Mouse (Mus musculus) testis, adult 2 months (tissue): ENCODE measurements around the gene Polg2. TPM values are rescaled to one million over a fixed set of nuclear protein-coding genes. Genes with fewer than 3 reads are reported as not detected.
A peak's percentile ranks its signal among the peaks of the same experiment; 100 is the strongest.

Source experiments
- H3K27ac ChIP-seq: fragments of 200-500 bp; 2 replicates; pipeline ENCODE4 v1.5.1; 2012; ENCODE audit warnings: low read depth, low read length; ENCODE audit not compliant: control insufficient read depth, insufficient read depth
- H3K27me3 ChIP-seq: fragments of 200-500 bp; 2 replicates; pipeline ENCODE4 v1.6.1; 2012; ENCODE audit warnings: mild to moderate bottlenecking, low read length, moderate library complexity; ENCODE audit not compliant: control insufficient read depth, insufficient read depth
- H3K36me3 ChIP-seq: fragments of 200-500 bp; 2 replicates; pipeline ENCODE4 v1.6.1; 2012; ENCODE audit warnings: mild to moderate bottlenecking, low read length; ENCODE audit not compliant: control insufficient read depth, insufficient read depth
- H3K4me1 ChIP-seq: fragments of 200-500 bp; 2 replicates; pipeline ENCODE4 v1.6.1; 2012; ENCODE audit warnings: low read length; ENCODE audit not compliant: control insufficient read depth, insufficient read depth
- H3K4me3 ChIP-seq: fragments of 200-500 bp; 2 replicates; pipeline ENCODE4 v1.5.1; 2012; ENCODE audit warnings: low read depth, mild to moderate bottlenecking, low read length, moderate library complexity, mixed read lengths; ENCODE audit not compliant: control insufficient read depth
- CTCF ChIP-seq: fragments of 200-500 bp; IDR thresholded peaks from 2 replicates; pipeline ENCODE4 v1.5.1; 2012; ENCODE audit warnings: low read depth, mild to moderate bottlenecking, inconsistent platforms, low read length, moderate library complexity; ENCODE audit not compliant: control insufficient read depth, insufficient read depth, insufficient replicate concordance
- POLR2A ChIP-seq: fragments of 200-500 bp; IDR thresholded peaks from 2 replicates; pipeline ENCODE4 v1.6.1; 2012; ENCODE audit warnings: low read depth, mild to moderate bottlenecking, inconsistent platforms, low read length, moderate library complexity; ENCODE audit not compliant: control insufficient read depth
- polyA plus RNA-seq: library from polyadenylated mRNA; depleted of rRNA; stranded (reverse); fragments of >200 nt; gene quantifications from 2 replicates; pipeline ENCODE4 v1.2.3, GENCODE M21; 2012; rRNA removed

Polg2 gene
- 2.8 and 3.1 TPM in 2 replicates for polyA plus RNA-seq

GRCm38 (mm10) chr11:106779388-106780088 is at the start of gene Polg2:
Polg2 (minus strand) TSS chr11:106779537.
- Histone ChIP-seq H3K36me3 (peaks cover 4% of the 10 kb centered on the region), H3K27me3 (no peaks in the 10 kb centered on the region), H3K4me1 (peaks cover 4% of the 10 kb centered on the region; the same call in 1 of the 2 replicates), H3K27ac (peak within 1 kb of the TSS; percentile 89), H3K4me3 (peak within 1 kb of the TSS; percentile 91)
- TF ChIP-seq POLR2A (peak; percentile 86), CTCF (no peak)

DNA sequence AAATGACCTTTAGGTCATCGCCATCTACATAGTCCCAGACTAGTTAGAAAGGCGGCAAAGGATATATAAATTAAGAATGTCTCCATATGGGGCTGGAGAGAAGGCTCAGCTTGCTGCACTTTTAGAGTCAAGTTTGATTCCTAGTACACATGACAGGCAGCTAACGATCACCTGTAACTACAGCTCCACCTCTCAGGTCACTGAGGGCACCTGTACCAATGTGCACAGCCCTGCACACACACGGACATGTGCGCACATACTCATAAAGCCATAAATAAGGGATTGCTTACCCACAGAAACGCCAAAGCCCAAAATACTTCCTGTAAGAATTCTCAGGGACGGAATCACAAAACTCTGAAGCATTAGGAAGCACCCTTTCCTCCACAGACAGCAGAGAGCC is 48.7 kb upstream of the Polg2 start:
- Histone ChIP-seq H3K27ac (no peak overlapping the region), H3K36me3 (peaks cover 3% of the 10 kb centered on the region; the same call in 1 of the 2 replicates), H3K4me3 (no peak overlapping the region), H3K27me3 (no peaks in the 10 kb centered on the region), H3K4me1 (no peaks in the 10 kb centered on the region)
- TF ChIP-seq POLR2A (no peak), CTCF (no peak)

- Histone ChIP-seq H3K27ac (no peak overlapping the region), H3K4me3 (no peak overlapping the region), H3K27me3 (no peaks in the 10 kb centered on the region), H3K36me3 (peaks cover 4% of the 10 kb centered on the region), H3K4me1 (no peaks in the 10 kb centered on the region)
- no peak for TF ChIP-seq CTCF
Observed at GRCm38 (mm10) chr11:106824403-106824802, 45.1 kb upstream of the Polg2 start.

DNA sequence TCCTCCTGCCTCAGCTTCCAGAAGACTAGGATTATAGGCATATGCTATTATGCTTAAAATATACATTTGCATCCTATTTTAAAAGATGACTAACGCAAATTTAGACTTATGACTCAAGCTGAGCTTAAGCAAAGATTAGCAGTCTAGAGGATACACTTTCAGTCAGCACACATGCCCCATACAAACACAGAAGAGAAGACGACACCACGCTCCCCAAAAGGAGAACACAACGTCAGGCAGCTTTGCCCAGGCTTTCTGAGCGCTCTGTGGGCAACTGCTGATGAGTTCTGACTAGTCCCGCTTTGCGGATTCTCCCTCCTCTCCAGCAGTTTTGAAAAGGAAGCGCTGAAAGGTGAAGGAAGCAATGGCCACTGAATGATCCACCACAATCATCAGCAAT is 44.4 kb upstream of the Polg2 start:
- H3K4me1 ChIP-seq = no peaks in the 10 kb centered on the region
- TF ChIP-seq POLR2A (no peak), CTCF (no peak)
- no peaks in the 10 kb centered on the region for H3K27me3 ChIP-seq
- H3K4me3 ChIP-seq = no peak overlapping the region
- H3K36me3 ChIP-seq = peaks cover 5% of the 10 kb centered on the region
- H3K27ac ChIP-seq = no peak overlapping the region

DNA sequence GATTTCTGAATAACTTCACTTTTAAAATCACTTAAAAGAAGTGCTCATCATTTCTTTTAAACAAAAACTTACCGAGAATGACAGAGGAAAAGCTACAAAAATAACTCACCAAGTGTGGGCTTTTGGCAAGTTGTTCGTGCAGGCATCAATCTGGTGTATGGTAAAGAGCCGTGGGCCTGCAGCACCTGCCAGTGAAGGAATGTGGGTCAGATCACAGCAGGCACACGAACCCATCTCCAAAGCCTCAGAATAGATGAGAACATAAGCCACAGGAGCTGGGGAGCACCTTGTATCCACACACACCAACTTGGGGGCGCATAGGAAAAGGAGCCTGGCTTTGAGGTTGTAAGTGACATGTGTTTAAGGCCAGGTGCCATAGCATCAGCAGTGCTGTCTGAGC is 43.6 kb upstream of the Polg2 start:
- H3K36me3 ChIP-seq = peaks cover 8% of the 10 kb centered on the region
- H3K4me3 ChIP-seq = no peak overlapping the region
- H3K27me3 ChIP-seq = no peaks in the 10 kb centered on the region
- TF ChIP-seq POLR2A = no peak
- no peak for TF ChIP-seq CTCF
- no peak overlapping the region for H3K27ac ChIP-seq
- no peaks in the 10 kb centered on the region for H3K4me1 ChIP-seq

- Histone ChIP-seq H3K4me3 (no peak overlapping the region), H3K27me3 (no peaks in the 10 kb centered on the region), H3K4me1 (no peaks in the 10 kb centered on the region), H3K27ac (no peak overlapping the region), H3K36me3 (peaks cover 6% of the 10 kb centered on the region)
- TF ChIP-seq CTCF = no peak
- no peak for TF ChIP-seq POLR2A
Observed at GRCm38 (mm10) chr11:106822491-106822890, 43.2 kb upstream of the Polg2 start.

GRCm38 (mm10) chr11:106821397-106821796 is 42.1 kb upstream of the Polg2 start:
- H3K36me3 ChIP-seq = peaks cover 6% of the 10 kb centered on the region
- no peaks in the 10 kb centered on the region for H3K27me3 ChIP-seq
- H3K4me1 ChIP-seq = no peaks in the 10 kb centered on the region
- no peak overlapping the region for H3K27ac ChIP-seq
- TF ChIP-seq POLR2A = no peak
- no peak for TF ChIP-seq CTCF
- H3K4me3 ChIP-seq = no peak overlapping the region
